Mouse (Mus musculus): ENCODE data around the gene Urod. TPM values are rescaled to one million over a fixed set of nuclear protein-coding genes. Genes with fewer than 3 reads are reported as not detected.
A peak's percentile ranks its signal among the peaks of the same experiment; 100 is the strongest.

The Urod gene
- total RNA-seq (2014; rRNA removed) (40.7 and 64.4 TPM in 2 replicates), polyA plus RNA-seq (2015; fragmentation: Nextera tagmentation; extraction: Ambion mirVana) (52.2 and 54.0 TPM in 2 replicates)

- H3K36me3 ChIP-seq (ENCODE audit: insufficient read depth, low read length): 0 out of 2 replicates have a peak, but pooled peaks cover 6% of the 10 kb centered on the region
- peaks cover 17% of the 10 kb centered on the region for H3K4me1 ChIP-seq (ENCODE audit: insufficient read depth, low read length)
- peak within 1 kb of the TSS; percentile 85 for H3K27ac ChIP-seq
- peak within 1 kb of the TSS; percentile 86 for H3K9ac ChIP-seq (replicated peaks; ENCODE audit: low read length)
- H3K27me3 ChIP-seq (ENCODE audit: insufficient read depth, low read length): no peaks in the 10 kb centered on the region
- under 1% methylated on average over 38 of the region's 38 CpGs for WGBS
- H3K4me3 ChIP-seq (ENCODE audit: low read length): peak within 1 kb of the TSS; percentile 84
- DNase-seq (ENCODE audit: low spot score) (peak; percentile 97), ATAC-seq (peak; percentile 92)
- no peak for TF ChIP-seq CTCF (IDR thresholded peaks at IDR 0.05; ENCODE audit: low read depth)
- no peaks in the 10 kb centered on the region for H3K9me3 ChIP-seq (ENCODE audit: low read length)
- H3K4me2 ChIP-seq (ENCODE audit: low read depth, low read length): peak within 1 kb of the TSS; percentile 91
Observed at GRCm38 (mm10) chr4:116993672-116994621, at the start of gene Urod. TSS of gene Urod (minus strand) at chr4:116994413.

- DNase-seq (ENCODE audit: low spot score) (peak; percentile 31), ATAC-seq (peak; percentile 57; the same call in 1 of the 2 replicates)
Observed at GRCm38 (mm10) chr4:117041283-117041721, 47.1 kb upstream of the Urod start.

GRCm38 (mm10) chr4:117040791-117041190 is 46.6 kb upstream of the Urod start:
- Histone ChIP-seq H3K4me3 (ENCODE audit: low read length) (no peak overlapping the region), H3K36me3 (ENCODE audit: insufficient read depth, low read length) (no peaks in the 10 kb centered on the region), H3K9me3 (ENCODE audit: low read length) (no peaks in the 10 kb centered on the region), H3K27me3 (ENCODE audit: insufficient read depth, low read length) (no peaks in the 10 kb centered on the region), H3K4me1 (ENCODE audit: insufficient read depth, low read length) (peaks cover 15% of the 10 kb centered on the region), H3K9ac (replicated peaks; ENCODE audit: low read length) (no peak overlapping the region), H3K4me2 (ENCODE audit: low read depth, low read length) (no peak overlapping the region), H3K27ac (peak overlapping the region; percentile 74)
- TF ChIP-seq CTCF (IDR thresholded peaks at IDR 0.05; ENCODE audit: low read depth): no peak
- peak; percentile 37; the same call in 1 of the 2 replicates for ATAC-seq
- 14% methylated on average over 1 of the region's 1 CpGs for WGBS
- DNase-seq (ENCODE audit: low spot score): no peak

More at GRCm38 (mm10) chr4:117041283-117041721, 47.1 kb upstream of the Urod start:
- Histone ChIP-seq H3K27me3 (ENCODE audit: insufficient read depth, low read length) (no peaks in the 10 kb centered on the region), H3K4me1 (ENCODE audit: insufficient read depth, low read length) (peaks cover 15% of the 10 kb centered on the region), H3K9ac (replicated peaks; ENCODE audit: low read length) (no peak overlapping the region), H3K9me3 (ENCODE audit: low read length) (no peaks in the 10 kb centered on the region), H3K4me3 (ENCODE audit: low read length) (no peak overlapping the region), H3K27ac (peak overlapping the region; percentile 74), H3K36me3 (ENCODE audit: insufficient read depth, low read length) (no peaks in the 10 kb centered on the region), H3K4me2 (ENCODE audit: low read depth, low read length) (no peak overlapping the region)
- WGBS: 28% methylated on average over 4 of the region's 4 CpGs
- TF ChIP-seq CTCF (IDR thresholded peaks at IDR 0.05; ENCODE audit: low read depth): no peak

- no peak overlapping the region for H3K4me3 ChIP-seq (ENCODE audit: low read length)
- ATAC-seq: peak; percentile 58
- no peaks in the 10 kb centered on the region for H3K27me3 ChIP-seq (ENCODE audit: insufficient read depth, low read length)
- no peak for TF ChIP-seq CTCF (IDR thresholded peaks at IDR 0.05; ENCODE audit: low read depth)
- no peaks in the 10 kb centered on the region for H3K36me3 ChIP-seq (ENCODE audit: insufficient read depth, low read length)
- peak; percentile 79 for DNase-seq (ENCODE audit: low spot score)
- 9% methylated on average over 9 of the region's 9 CpGs for WGBS
- H3K9me3 ChIP-seq (ENCODE audit: low read length): no peaks in the 10 kb centered on the region
- no peak overlapping the region for H3K9ac ChIP-seq (replicated peaks; ENCODE audit: low read length)
- H3K27ac ChIP-seq: peak overlapping the region; percentile 74
- peaks cover 15% of the 10 kb centered on the region for H3K4me1 ChIP-seq (ENCODE audit: insufficient read depth, low read length)
- H3K4me2 ChIP-seq (ENCODE audit: low read depth, low read length): peak overlapping the region; percentile 38
Observed at GRCm38 (mm10) chr4:117039925-117040687, 45.9 kb upstream of the Urod start.

GRCm38 (mm10) chr4:117031105-117031504 is 36.9 kb upstream of the Urod start:
- Histone ChIP-seq H3K27me3 (ENCODE audit: insufficient read depth, low read length) (no peaks in the 10 kb centered on the region), H3K4me1 (ENCODE audit: insufficient read depth, low read length) (no peaks in the 10 kb centered on the region), H3K27ac (no peak overlapping the region), H3K9me3 (ENCODE audit: low read length) (no peaks in the 10 kb centered on the region), H3K4me3 (ENCODE audit: low read length) (no peak overlapping the region), H3K4me2 (ENCODE audit: low read depth, low read length) (no peak overlapping the region), H3K9ac (replicated peaks; ENCODE audit: low read length) (no peak overlapping the region), H3K36me3 (ENCODE audit: insufficient read depth, low read length) (no peaks in the 10 kb centered on the region; the same call in 1 of the 2 replicates)
- ATAC-seq (no peak), DNase-seq (ENCODE audit: low spot score) (no peak)
- 85% methylated on average over 1 of the region's 1 CpGs for WGBS
- 0 out of 2 replicates have a peak, but pooled peaks have one; percentile 21 for TF ChIP-seq CTCF (IDR thresholded peaks at IDR 0.05; ENCODE audit: low read depth)

GRCm38 (mm10) chr4:117023469-117023868 is 29.3 kb upstream of the Urod start:
- no peak for DNase-seq (ENCODE audit: low spot score)
- Histone ChIP-seq H3K4me2 (ENCODE audit: low read depth, low read length) (no peak overlapping the region), H3K4me1 (ENCODE audit: insufficient read depth, low read length) (peaks cover 7% of the 10 kb centered on the region; the same call in 1 of the 2 replicates), H3K4me3 (ENCODE audit: low read length) (no peak overlapping the region), H3K36me3 (ENCODE audit: insufficient read depth, low read length) (peaks cover 12% of the 10 kb centered on the region), H3K9ac (replicated peaks; ENCODE audit: low read length) (no peak overlapping the region), H3K27me3 (ENCODE audit: insufficient read depth, low read length) (no peaks in the 10 kb centered on the region), H3K27ac (no peak overlapping the region), H3K9me3 (ENCODE audit: low read length) (no peaks in the 10 kb centered on the region)
- 96% methylated on average over 4 of the region's 4 CpGs for WGBS
- ATAC-seq: no peak
- TF ChIP-seq CTCF (IDR thresholded peaks at IDR 0.05; ENCODE audit: low read depth): no peak

Measured in hindbrain, postnatal 0 days (tissue).